Mouse (Mus musculus) midbrain, embryonic 13.5 days (tissue): ENCODE measurements around the gene Bpi. TPM values are rescaled to one million over a fixed set of nuclear protein-coding genes. Genes with fewer than 3 reads are reported as not detected.

Source experiments
- ATAC-seq: fragments of 200-750 bp; cut with Nextera tagmentation; 2 replicates; pipeline ENCODE4 v1.8.0; 2017; ENCODE audit warnings: mild to moderate bottlenecking, moderate TSS enrichment, moderate library complexity
- H3K27ac ChIP-seq: fragments of 300-500 bp; sonication (generic); 2 replicates; pipeline ENCODE4 v1.5.1; 2015; ENCODE audit warnings: inconsistent platforms, mild to moderate bottlenecking, moderate library complexity
- H3K27me3 ChIP-seq: fragments of 300-500 bp; sonication (generic); 2 replicates; pipeline ENCODE4 v1.6.1; 2015; ENCODE audit warnings: mild to moderate bottlenecking, inconsistent platforms
- H3K36me3 ChIP-seq: fragments of 300-500 bp; sonication (generic); 2 replicates; pipeline ENCODE4 v1.6.1; 2015; ENCODE audit warnings: mild to moderate bottlenecking, inconsistent platforms
- H3K4me1 ChIP-seq: fragments of 300-500 bp; sonication (generic); replicated peaks from 2 replicates; pipeline ENCODE4 v1.6.1; 2015; ENCODE audit warnings: inconsistent platforms
- H3K4me2 ChIP-seq: fragments of 300-500 bp; sonication (generic); replicated peaks from 2 replicates; pipeline ENCODE4 v1.6.1; 2015; ENCODE audit warnings: moderate library complexity, mild to moderate bottlenecking, inconsistent platforms
- H3K4me3 ChIP-seq: fragments of 300-500 bp; sonication (generic); replicated peaks from 2 replicates; pipeline ENCODE4 v1.5.1; 2015; ENCODE audit warnings: mild to moderate bottlenecking, inconsistent platforms
- H3K9ac ChIP-seq: fragments of 300-500 bp; sonication (generic); replicated peaks from 2 replicates; pipeline ENCODE4 v1.6.1; 2015; ENCODE audit warnings: mild to moderate bottlenecking, inconsistent platforms
- H3K9me3 ChIP-seq: fragments of 300-500 bp; sonication (generic); 2 replicates; pipeline ENCODE4 v1.6.1; 2016; ENCODE audit warnings: mild to moderate bottlenecking, inconsistent platforms
- WGBS: fragments of 180-500 bp; shearing (Covaris S2); methylation state at CpG from one replicate; pipeline ENCODE4 v1.1.7; 2015; 5-methylcytosine and 5-hydroxymethylcytosine counted together
- polyA plus RNA-seq: library from polyadenylated mRNA; unstranded; fragments of >200 nt; fragmentation: Nextera tagmentation; extraction: Ambion mirVana; gene quantifications from 2 replicates; pipeline ENCODE4 v1.2.1, GENCODE M21; 2015

Bpi gene
- polyA plus RNA-seq, 1 experiment from 2014 or later, result not detected

- Histone ChIP-seq H3K4me3 (peak within 1 kb of the TSS; percentile 45), H3K27me3 (0 out of 2 replicates have a peak, but pooled peaks cover 3% of the 10 kb centered on the region), H3K36me3 (no peaks in the 10 kb centered on the region), H3K9me3 (no peaks in the 10 kb centered on the region), H3K27ac (peak within 1 kb of the TSS; percentile 46), H3K4me2 (peak within 1 kb of the TSS; percentile 79), H3K9ac (peak within 1 kb of the TSS; percentile 69), H3K4me1 (peaks cover 26% of the 10 kb centered on the region)
- ATAC-seq, result peak; percentile 91
- WGBS, result under 1% methylated on average over 42 of the region's 55 CpGs
These were observed 29.0 kb upstream of the Bpi start, which contains the start of gene D630003M21Rik for GRCm38 (mm10) chr2:158228670-158229502. Gene D630003M21Rik, minus strand, starts transcription at chr2:158229222.

- H3K4me2 ChIP-seq, result peak overlapping the region; percentile 79
These were observed 28.4 kb upstream of the Bpi start for GRCm38 (mm10) chr2:158229503-158229892.

GRCm38 (mm10) chr2:158230617-158231016, 27.3 kb upstream of the Bpi start:
- no peak overlapping the region for H3K4me2 ChIP-seq
- H3K27ac ChIP-seq, result no peak overlapping the region
- 21% methylated on average over 6 of the region's 6 CpGs for WGBS
- H3K4me3 ChIP-seq, result no peak overlapping the region
- H3K9me3 ChIP-seq, result no peaks in the 10 kb centered on the region
- no peak for ATAC-seq
- H3K27me3 ChIP-seq, result 0 out of 2 replicates have a peak, but pooled peaks cover 3% of the 10 kb centered on the region
- H3K9ac ChIP-seq, result no peak overlapping the region
- H3K36me3 ChIP-seq, result no peaks in the 10 kb centered on the region
- peaks cover 26% of the 10 kb centered on the region for H3K4me1 ChIP-seq

More at GRCm38 (mm10) chr2:158229503-158229892, 28.4 kb upstream of the Bpi start:
- no peaks in the 10 kb centered on the region for H3K9me3 ChIP-seq
- WGBS, result 29% methylated on average over 7 of the region's 7 CpGs
- 0 out of 2 replicates have a peak, but pooled peaks cover 3% of the 10 kb centered on the region for H3K27me3 ChIP-seq
- ATAC-seq, result no peak
- H3K4me3 ChIP-seq, result peak overlapping the region; percentile 45
- H3K4me1 ChIP-seq, result peaks cover 26% of the 10 kb centered on the region
- peak overlapping the region; percentile 46 for H3K27ac ChIP-seq
- peak overlapping the region; percentile 69 for H3K9ac ChIP-seq
- H3K36me3 ChIP-seq, result no peaks in the 10 kb centered on the region

- H3K27me3 ChIP-seq, result 0 out of 2 replicates have a peak, but pooled peaks cover 3% of the 10 kb centered on the region
- H3K36me3 ChIP-seq, result no peaks in the 10 kb centered on the region
- peaks cover 26% of the 10 kb centered on the region for H3K4me1 ChIP-seq
- no peak for ATAC-seq
- H3K9ac ChIP-seq, result no peak overlapping the region
- no peak overlapping the region for H3K4me2 ChIP-seq
- H3K27ac ChIP-seq, result no peak overlapping the region
- no peak overlapping the region for H3K4me3 ChIP-seq
- WGBS, result 28% methylated on average over 5 of the region's 5 CpGs
- no peaks in the 10 kb centered on the region for H3K9me3 ChIP-seq
These were observed 26.8 kb upstream of the Bpi start for GRCm38 (mm10) chr2:158231071-158231470.

GRCm38 (mm10) chr2:158232414-158232813, 25.5 kb upstream of the Bpi start:
- H3K9ac ChIP-seq, result no peak overlapping the region
- no peak for ATAC-seq
- H3K27me3 ChIP-seq, result 0 out of 2 replicates have a peak, but pooled peaks cover 3% of the 10 kb centered on the region
- no peak overlapping the region for H3K4me3 ChIP-seq
- H3K27ac ChIP-seq, result no peak overlapping the region
- H3K9me3 ChIP-seq, result no peaks in the 10 kb centered on the region
- H3K4me1 ChIP-seq, result peaks cover 26% of the 10 kb centered on the region
- H3K4me2 ChIP-seq, result no peak overlapping the region
- no peaks in the 10 kb centered on the region for H3K36me3 ChIP-seq
- WGBS, result 44% methylated on average over 3 of the region's 3 CpGs

DNA sequence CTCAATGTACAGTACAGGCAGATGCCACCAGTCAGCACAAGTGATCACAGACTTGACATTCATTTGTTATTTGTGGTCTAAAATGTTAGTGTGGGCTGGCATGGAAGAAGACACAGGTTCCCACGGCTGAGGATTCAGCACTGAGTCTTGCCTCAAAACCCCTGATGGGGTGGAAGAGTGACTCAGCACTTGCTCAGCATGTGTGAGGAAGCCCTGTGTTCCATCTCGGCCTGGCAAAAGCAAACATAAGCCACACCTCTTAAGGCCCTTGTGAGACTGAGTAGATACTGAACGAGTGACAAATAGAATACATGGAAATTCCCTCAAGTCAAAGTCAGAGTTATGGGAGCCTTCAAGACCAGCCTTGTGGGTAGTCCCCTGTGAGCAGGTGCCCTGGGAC, 24.8 kb upstream of the Bpi start:
- no peak overlapping the region for H3K4me3 ChIP-seq
- H3K27me3 ChIP-seq, result 0 out of 2 replicates have a peak, but pooled peaks cover 3% of the 10 kb centered on the region
- WGBS, result 82% methylated on average over 3 of the region's 3 CpGs
- H3K9ac ChIP-seq, result no peak overlapping the region
- no peaks in the 10 kb centered on the region for H3K9me3 ChIP-seq
- no peak for ATAC-seq
- H3K4me1 ChIP-seq, result peaks cover 26% of the 10 kb centered on the region
- no peaks in the 10 kb centered on the region for H3K36me3 ChIP-seq
- no peak overlapping the region for H3K27ac ChIP-seq
- H3K4me2 ChIP-seq, result no peak overlapping the region

GRCm38 (mm10) chr2:158236698-158237097, 21.2 kb upstream of the Bpi start:
- H3K27me3 ChIP-seq, result no peaks in the 10 kb centered on the region
- H3K4me3 ChIP-seq, result no peak overlapping the region
- H3K36me3 ChIP-seq, result no peaks in the 10 kb centered on the region
- no peak for ATAC-seq
- no peak overlapping the region for H3K4me2 ChIP-seq
- H3K27ac ChIP-seq, result no peak overlapping the region
- H3K4me1 ChIP-seq, result 0 out of 2 replicates have a peak, but pooled peaks cover 2% of the 10 kb centered on the region
- no peaks in the 10 kb centered on the region for H3K9me3 ChIP-seq
- H3K9ac ChIP-seq, result no peak overlapping the region

- no peak overlapping the region for H3K27ac ChIP-seq
- no peak overlapping the region for H3K4me3 ChIP-seq
- H3K9me3 ChIP-seq, result no peaks in the 10 kb centered on the region
- H3K4me2 ChIP-seq, result no peak overlapping the region
- no peak overlapping the region for H3K9ac ChIP-seq
- H3K36me3 ChIP-seq, result no peaks in the 10 kb centered on the region
- ATAC-seq, result no peak
- H3K4me1 ChIP-seq, result no peaks in the 10 kb centered on the region
- no peaks in the 10 kb centered on the region for H3K27me3 ChIP-seq
- 91% methylated on average over 5 of the region's 5 CpGs for WGBS
These were observed 19.8 kb upstream of the Bpi start for GRCm38 (mm10) chr2:158238101-158238500.

DNA sequence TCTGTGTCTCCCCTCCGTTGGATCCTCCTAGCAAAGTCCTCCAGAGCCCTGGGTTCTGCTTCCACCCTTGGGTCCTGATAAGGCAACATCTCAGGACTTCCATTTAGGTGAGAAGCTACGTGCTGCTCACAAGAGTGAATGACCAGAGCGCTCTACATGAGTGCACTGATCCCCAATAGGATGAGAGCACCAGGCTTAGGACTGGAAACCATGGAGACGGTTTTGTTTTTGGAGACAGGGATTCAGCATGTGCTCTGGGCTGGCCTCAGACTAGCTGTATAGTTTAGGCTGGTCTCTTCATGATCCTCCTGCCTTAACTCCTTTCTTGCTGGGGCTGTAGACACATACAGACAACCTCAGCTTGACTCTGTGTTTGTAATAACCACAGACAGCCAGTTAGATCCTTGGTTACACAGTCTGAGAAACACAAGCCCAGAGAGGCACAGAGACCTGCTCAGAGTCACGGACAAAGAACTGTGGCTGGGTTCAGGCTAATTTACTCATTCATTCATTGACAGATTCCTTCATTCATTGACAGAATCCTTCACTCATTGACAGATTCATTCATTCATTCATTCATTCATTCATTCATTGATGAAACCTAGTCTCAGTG, 16.7 kb upstream of the Bpi start:
- no peak for ATAC-seq
- H3K27me3 ChIP-seq, result no peaks in the 10 kb centered on the region
- 45% methylated on average over 5 of the region's 5 CpGs for WGBS
- no peaks in the 10 kb centered on the region for H3K36me3 ChIP-seq
- no peak overlapping the region for H3K27ac ChIP-seq
- no peak overlapping the region for H3K4me3 ChIP-seq
- no peak overlapping the region for H3K4me2 ChIP-seq
- H3K4me1 ChIP-seq, result no peaks in the 10 kb centered on the region
- no peaks in the 10 kb centered on the region for H3K9me3 ChIP-seq
- no peak overlapping the region for H3K9ac ChIP-seq

GRCm38 (mm10) chr2:158242170-158242896, 15.6 kb upstream of the Bpi start:
- no peak overlapping the region for H3K27ac ChIP-seq
- H3K4me3 ChIP-seq, result no peak overlapping the region
- no peak overlapping the region for H3K9ac ChIP-seq
- H3K27me3 ChIP-seq, result no peaks in the 10 kb centered on the region
- no peaks in the 10 kb centered on the region for H3K4me1 ChIP-seq
- no peaks in the 10 kb centered on the region for H3K36me3 ChIP-seq
- ATAC-seq, result no peak
- no peak overlapping the region for H3K4me2 ChIP-seq
- H3K9me3 ChIP-seq, result no peaks in the 10 kb centered on the region
- 91% methylated on average over 18 of the region's 18 CpGs for WGBS

- Histone ChIP-seq H3K36me3 (no peaks in the 10 kb centered on the region), H3K4me2 (no peak overlapping the region), H3K9ac (no peak overlapping the region), H3K27ac (no peak overlapping the region), H3K4me3 (no peak overlapping the region), H3K4me1 (no peaks in the 10 kb centered on the region), H3K27me3 (no peaks in the 10 kb centered on the region), H3K9me3 (no peaks in the 10 kb centered on the region)
- 84% methylated on average over 18 of the region's 18 CpGs for WGBS
- no peak for ATAC-seq
These were observed 14.6 kb upstream of the Bpi start for GRCm38 (mm10) chr2:158243129-158243870.
